Mouse (Mus musculus) CH12.LX (cell line): ENCODE results near the gene Usp45. TPM values are rescaled to one million over a fixed set of nuclear protein-coding genes. Genes with fewer than 3 reads are reported as not detected.

Source experiments
- DNase-seq: peaks from one replicate; pipeline ENCODE4 v3.0.0-alpha.2; 2013; ENCODE audit errors: extremely low read depth
- H3K27ac ChIP-seq: 2 replicates; pipeline ENCODE4 v1.5.1; 2012; ENCODE audit warnings: low read depth, mild to moderate bottlenecking, control low read depth, moderate library complexity; ENCODE audit not compliant: insufficient read depth
- H3K27me3 ChIP-seq: replicated peaks from 2 replicates; pipeline ENCODE3; 2012; ENCODE audit warnings: inconsistent platforms
- H3K36me3 ChIP-seq, 2 experiments: replicated peaks in 1 of 2; 2 replicates each; pipeline versions ENCODE3 to v1.6.1; 2012; ENCODE audit warnings: inconsistent platforms in 1 of 2, low read length in 1 of 2, mild to moderate bottlenecking in 1 of 2, mixed read lengths in 1 of 2, moderate library complexity in 1 of 2; ENCODE audit not compliant: control insufficient read depth in 1 of 2, insufficient read depth in 1 of 2
- H3K4me1 ChIP-seq, 2 experiments: 2 replicates each; pipeline ENCODE4 v1.6.1; 2012; ENCODE audit warnings: inconsistent platforms in 1 of 2, moderate library complexity in 1 of 2; ENCODE audit not compliant: insufficient read depth in 2 of 2, control insufficient read depth in 1 of 2
- H3K4me2 ChIP-seq: 2 replicates; pipeline ENCODE4 v1.6.1; 2012; ENCODE audit warnings: low read depth, mild to moderate bottlenecking, control low read depth; ENCODE audit not compliant: poor library complexity, insufficient read depth, severe bottlenecking
- H3K4me3 ChIP-seq, 3 experiments: fragments of 150-350 bp in 1 of 3; sonication (generic) in 1 of 3; replicated peaks in 1 of 3; 2 replicates each; pipeline versions ENCODE3 to v1.5.1; 2011 to 2012; ENCODE audit warnings: low read depth in 2 of 3, low read length in 2 of 3, mild to moderate bottlenecking in 2 of 3, moderate library complexity in 2 of 3, control low read depth in 1 of 3, improper control_type of control experiment in 1 of 3, inconsistent platforms in 1 of 3, mixed read lengths in 1 of 3; ENCODE audit not compliant: poor library complexity in 1 of 3
- H3K79me2 ChIP-seq: replicated peaks from 2 replicates; pipeline ENCODE4 v1.6.1; 2012; ENCODE audit warnings: mild to moderate bottlenecking, moderate library complexity; ENCODE audit not compliant: control insufficient read depth, poor library complexity, insufficient read depth, severe bottlenecking; ENCODE audit errors: extremely low read depth
- H3K9ac ChIP-seq: 2 replicates; pipeline ENCODE4 v1.6.1; 2012; ENCODE audit warnings: low read depth, mild to moderate bottlenecking, control low read depth, moderate library complexity; ENCODE audit not compliant: insufficient read depth
- H3K9me3 ChIP-seq: replicated peaks from 2 replicates; pipeline ENCODE3; 2012; ENCODE audit warnings: low read length, inconsistent platforms, mixed read lengths
- BHLHE40 ChIP-seq: IDR thresholded peaks from 2 replicates; pipeline ENCODE4 v1.6.1; 2011; ENCODE audit warnings: mild to moderate bottlenecking, low read depth, low read length, improper control_type of control experiment
- CHD1 ChIP-seq: IDR thresholded peaks from 2 replicates; pipeline ENCODE4 v1.6.1; 2012; ENCODE audit warnings: low read depth, low read length, improper control_type of control experiment, inconsistent platforms
- CHD2 ChIP-seq: IDR thresholded peaks from 2 replicates; pipeline ENCODE4 v1.6.1; 2011; ENCODE audit warnings: low read length, improper control_type of control experiment
- CTCF ChIP-seq, 2 experiments: IDR thresholded peaks in 1 of 2; conservative IDR thresholded peaks in 1 of 2; 2 replicates each; pipeline ENCODE4 v1.5.1; 2011 to 2012; ENCODE audit warnings: low read depth in 2 of 2, low read length in 2 of 2, improper control_type of control experiment in 1 of 2, inconsistent platforms in 1 of 2, mild to moderate bottlenecking in 1 of 2, moderate library complexity in 1 of 2
- E2F4 ChIP-seq: IDR thresholded peaks from 2 replicates; pipeline ENCODE4 v1.6.1; 2011; ENCODE audit warnings: low read depth, low read length, improper control_type of control experiment; ENCODE audit not compliant: insufficient replicate concordance
- ELF1 ChIP-seq: IDR thresholded peaks from 2 replicates; pipeline ENCODE4 v1.6.1; 2014; ENCODE audit warnings: low read depth, mild to moderate bottlenecking, inconsistent platforms, low read length, improper control_type of control experiment
- EP300 ChIP-seq: IDR thresholded peaks from 2 replicates; pipeline ENCODE4 v1.6.1; 2011; ENCODE audit warnings: low read length, improper control_type of control experiment
- ETS1 ChIP-seq: conservative IDR thresholded peaks from 2 replicates; pipeline ENCODE4 v1.6.1; 2012; ENCODE audit warnings: low read depth, mild to moderate bottlenecking, inconsistent platforms, low read length, improper control_type of control experiment, moderate library complexity
- GABPA ChIP-seq: IDR thresholded peaks from 2 replicates; pipeline ENCODE4 v1.6.1; 2012; ENCODE audit warnings: low read depth, low read length, improper control_type of control experiment, inconsistent platforms; ENCODE audit not compliant: insufficient replicate concordance
- HCFC1 ChIP-seq: IDR thresholded peaks from 2 replicates; pipeline ENCODE4 v1.6.1; 2012; ENCODE audit warnings: low read depth, mild to moderate bottlenecking, inconsistent platforms, low read length, improper control_type of control experiment
- IRF4 ChIP-seq: IDR thresholded peaks from 2 replicates; pipeline ENCODE4 v1.6.1; 2014; ENCODE audit warnings: low read depth, mild to moderate bottlenecking, inconsistent platforms, low read length, improper control_type of control experiment
- JUN ChIP-seq: IDR thresholded peaks from 2 replicates; pipeline ENCODE4 v1.6.1; 2011; ENCODE audit warnings: low read depth, mild to moderate bottlenecking, low read length, improper control_type of control experiment, moderate library complexity; ENCODE audit not compliant: insufficient read depth
- JUND ChIP-seq: conservative IDR thresholded peaks from 2 replicates; pipeline ENCODE4 v1.6.1; 2011; ENCODE audit warnings: low read depth, low read length, improper control_type of control experiment
- KAT2A ChIP-seq: IDR thresholded peaks from 2 replicates; pipeline ENCODE4 v1.6.1; 2012; ENCODE audit warnings: low read length, improper control_type of control experiment, inconsistent platforms; ENCODE audit not compliant: insufficient replicate concordance
- MAFK ChIP-seq: IDR thresholded peaks from 2 replicates; pipeline ENCODE4 v1.6.1; 2011; ENCODE audit warnings: low read length, improper control_type of control experiment; ENCODE audit not compliant: insufficient replicate concordance
- MAX ChIP-seq: IDR thresholded peaks from 2 replicates; pipeline ENCODE4 v1.6.1; 2011; ENCODE audit warnings: low read length, improper control_type of control experiment
- MAZ ChIP-seq: IDR thresholded peaks from 2 replicates; pipeline ENCODE4 v1.6.1; 2012; ENCODE audit warnings: low read depth, mild to moderate bottlenecking, inconsistent platforms, low read length, improper control_type of control experiment, moderate library complexity
- MEF2A ChIP-seq: IDR thresholded peaks from 2 replicates; pipeline ENCODE4 v1.6.1; 2014; ENCODE audit warnings: low read depth, mild to moderate bottlenecking, inconsistent platforms, low read length, improper control_type of control experiment, borderline replicate concordance
- MXI1 ChIP-seq: IDR thresholded peaks from 2 replicates; pipeline ENCODE4 v1.6.1; 2011; ENCODE audit warnings: mild to moderate bottlenecking, low read depth, low read length, improper control_type of control experiment
- MYC ChIP-seq: IDR thresholded peaks from 2 replicates; pipeline ENCODE4 v1.6.1; 2011; ENCODE audit warnings: low read depth, mild to moderate bottlenecking, improper control_type of control experiment, low read length
- NELFE ChIP-seq: IDR thresholded peaks from 2 replicates; pipeline ENCODE4 v1.6.1; 2011; ENCODE audit warnings: low read depth, low read length, improper control_type of control experiment
- NRF1 ChIP-seq: IDR thresholded peaks from 2 replicates; pipeline ENCODE4 v1.6.1; 2014; ENCODE audit warnings: low read depth, mild to moderate bottlenecking, inconsistent platforms, low read length, improper control_type of control experiment, moderate library complexity
- PAX5 ChIP-seq: IDR thresholded peaks from 2 replicates; pipeline ENCODE4 v1.6.1; 2012; ENCODE audit warnings: low read length, inconsistent platforms, mixed read lengths
- POLR2A ChIP-seq: IDR thresholded peaks from 2 replicates; pipeline ENCODE4 v1.6.1; 2011; ENCODE audit warnings: low read depth, mild to moderate bottlenecking, improper control_type of control experiment, low read length
- POLR2AphosphoS2 ChIP-seq: IDR thresholded peaks from 2 replicates; pipeline ENCODE4 v1.6.1; 2011; ENCODE audit warnings: low read depth, low read length, improper control_type of control experiment
- RAD21 ChIP-seq: IDR thresholded peaks from 2 replicates; pipeline ENCODE4 v1.6.1; 2011; ENCODE audit warnings: low read depth, mild to moderate bottlenecking, low read length, improper control_type of control experiment, moderate library complexity
- RCOR1 ChIP-seq: conservative IDR thresholded peaks from 2 replicates; pipeline ENCODE4 v1.6.1; 2012; ENCODE audit warnings: low read depth, mild to moderate bottlenecking, inconsistent platforms, low read length, improper control_type of control experiment
- SIN3A ChIP-seq: IDR thresholded peaks from 2 replicates; pipeline ENCODE4 v1.6.1; 2012; ENCODE audit warnings: low read length, improper control_type of control experiment, inconsistent platforms
- SMC3 ChIP-seq: IDR thresholded peaks from 2 replicates; pipeline ENCODE4 v1.6.1; 2011; ENCODE audit warnings: low read depth, low read length, improper control_type of control experiment
- TBP ChIP-seq: conservative IDR thresholded peaks from 2 replicates; pipeline ENCODE4 v1.6.1; 2011; ENCODE audit warnings: low read depth, low read length, improper control_type of control experiment
- TCF12 ChIP-seq: IDR thresholded peaks from 2 replicates; pipeline ENCODE4 v1.6.1; 2014; ENCODE audit warnings: low read depth, mild to moderate bottlenecking, inconsistent platforms, low read length, improper control_type of control experiment
- UBTF ChIP-seq: IDR thresholded peaks from 2 replicates; pipeline ENCODE4 v1.6.1; 2012; ENCODE audit warnings: low read depth, mild to moderate bottlenecking, inconsistent platforms, low read length, improper control_type of control experiment, moderate library complexity
- USF1 ChIP-seq: IDR thresholded peaks from 2 replicates; pipeline ENCODE4 v1.6.1; 2014; ENCODE audit warnings: low read depth, mild to moderate bottlenecking, inconsistent platforms, low read length, improper control_type of control experiment
- USF2 ChIP-seq: conservative IDR thresholded peaks from 2 replicates; pipeline ENCODE4 v1.6.1; 2011; ENCODE audit warnings: low read depth, low read length, improper control_type of control experiment
- ZC3H11A ChIP-seq: IDR thresholded peaks from 2 replicates; pipeline ENCODE4 v1.6.1; 2012; ENCODE audit warnings: low read depth, mild to moderate bottlenecking, inconsistent platforms, low read length, improper control_type of control experiment
- ZKSCAN1 ChIP-seq: IDR thresholded peaks from 2 replicates; pipeline ENCODE4 v1.6.1; 2012; ENCODE audit warnings: low read depth, inconsistent platforms, low read length, improper control_type of control experiment, borderline replicate concordance
- ZMIZ1 ChIP-seq: IDR thresholded peaks from 2 replicates; pipeline ENCODE4 v1.6.1; 2012; ENCODE audit warnings: low read depth, mild to moderate bottlenecking, inconsistent platforms, low read length, improper control_type of control experiment
- ZNF384 ChIP-seq: IDR thresholded peaks from 2 replicates; pipeline ENCODE4 v1.6.1; 2012; ENCODE audit warnings: low read depth, low read length, improper control_type of control experiment, inconsistent platforms
- dilution Hi-C: fragments of 300-500 bp; cut with MboI; formaldehyde crosslinking; loops from 2 replicates; pipeline ENCODE4 v1.14.3; 2020; ENCODE audit warnings: low sequenced_read_pairs; ENCODE audit not compliant: extremely low pct_unique_long_range_greater_than_20kb, extremely low pct_ligation_motif_present
- in situ Hi-C: fragments of 300-500 bp; cut with MboI; formaldehyde crosslinking; loops from 3 replicates; pipeline ENCODE4 v1.14.3; 2019; ENCODE audit warnings: low sequenced_read_pairs, low pct_ligation_motif_present, low pct_unique_long_range_greater_than_20kb, mixed read lengths
- polyA plus RNA-seq: library from polyadenylated mRNA; unstranded; fragments of >175 nt; gene quantifications from 2 replicates; pipeline ENCODE4 v1.2.1, GENCODE M21; 2012; ENCODE audit warnings: low read depth; ENCODE audit not compliant: insufficient read length
- total RNA-seq, 2 experiments: library from RNA; depleted of rRNA; stranded (reverse); fragments of 300-350 nt in 1 of 2; fragments of >200 nt in 1 of 2; gene quantifications; 2 replicates each; pipeline ENCODE4 v1.2.3; 2012 to 2014

Usp45 gene
- total and polyA plus RNA-seq, 3 experiments: 16.7 to 30.6 (median 17.5) TPM

DNA sequence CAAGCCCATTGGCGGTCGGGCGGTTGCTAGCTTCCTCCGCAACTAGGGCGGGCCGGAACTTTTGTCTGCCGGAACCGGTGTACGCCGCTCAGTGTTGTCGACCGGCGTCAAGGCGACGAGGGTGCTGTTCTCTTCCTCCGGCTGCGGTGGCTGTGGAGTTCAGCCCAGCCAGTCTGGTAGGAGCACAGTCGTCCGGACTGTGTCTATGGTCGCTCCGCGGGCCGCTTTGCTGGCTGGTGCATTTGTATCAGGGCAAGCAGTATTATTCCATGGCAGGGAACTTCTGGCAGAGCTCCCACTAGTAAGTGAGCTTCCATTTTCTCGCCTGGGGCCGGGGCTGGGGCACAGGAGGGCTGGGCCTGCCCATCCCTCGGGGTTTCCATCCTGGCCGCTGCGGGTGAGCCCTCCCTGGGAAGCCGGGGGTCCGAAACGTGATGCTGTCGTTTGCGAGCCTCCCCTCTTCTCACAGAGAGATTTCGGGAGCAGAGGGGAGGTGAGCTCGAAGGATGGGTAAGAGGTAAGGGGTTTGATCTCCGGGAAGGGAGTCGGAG is 39.3 kb upstream of the Usp45 start, which contains the start of gene Ccnc:
Gene Ccnc, plus strand, starts transcription at position 87 of the 551 bp plus-strand sequence.
- no peaks in the 10 kb centered on the region for H3K27me3 ChIP-seq
- in situ Hi-C loops: no loop called here
- H3K4me1 ChIP-seq: peaks cover 0 to 7% of the 10 kb centered on the region in 2 experiments; a peak in 2 of 4 replicates
- peak within 1 kb of the TSS; percentile 54 for H3K4me2 ChIP-seq
- no peak within 1 kb of the TSS for H3K27ac ChIP-seq
- TF ChIP-seq ZMIZ1: peak; percentile 85
- no peak; the same call in 1 of the 2 replicates for TF ChIP-seq GABPA
- no peak for TF ChIP-seq EP300
- TF ChIP-seq RCOR1: 0 out of 2 replicates have a peak, but pooled peaks have one; percentile 36
- TF ChIP-seq TBP: peak; percentile 87
- TF ChIP-seq E2F4: no peak
- TF ChIP-seq SMC3: no peak
- TF ChIP-seq USF1: no peak
- no peak for TF ChIP-seq ZNF384
- no peak for TF ChIP-seq RAD21
- no peak for TF ChIP-seq NRF1
- TF ChIP-seq POLR2AphosphoS2: peak; percentile 74; the same call in 1 of the 2 replicates
- no peak for TF ChIP-seq ETS1
- peak; percentile 93 for TF ChIP-seq POLR2A
- peak; percentile 98 for TF ChIP-seq UBTF
- peak; percentile 61 for TF ChIP-seq MAX
- TF ChIP-seq HCFC1: peak; percentile 88
- peak; percentile 63 for TF ChIP-seq IRF4
- peak; percentile 97 for TF ChIP-seq TCF12
- TF ChIP-seq KAT2A: peak; percentile 57; the same call in 1 of the 2 replicates
- TF ChIP-seq USF2: no peak
- no peak for TF ChIP-seq ZC3H11A
- TF ChIP-seq CHD1: no peak
- TF ChIP-seq MYC: no peak
- TF ChIP-seq NELFE: peak; percentile 92
- TF ChIP-seq ELF1: peak; percentile 76
- no peak for TF ChIP-seq JUND
- peak; percentile 73 for TF ChIP-seq MXI1
- TF ChIP-seq PAX5: no peak
- no peak for TF ChIP-seq MAFK
- TF ChIP-seq SIN3A: peak; percentile 95
- no peak for TF ChIP-seq JUN
- TF ChIP-seq ZKSCAN1: no peak
- peak; percentile 9; the same call in 1 of the 2 replicates for TF ChIP-seq BHLHE40
- TF ChIP-seq CTCF (conservative IDR thresholded peaks at IDR 0.05 in 1 of 2, IDR thresholded peaks at IDR 0.05 in 1 of 2; ENCODE audit: low read depth in 2 of 2, low read length in 2 of 2): no peak
- peak; percentile 77 for TF ChIP-seq MEF2A
- no peak for TF ChIP-seq CHD2
- TF ChIP-seq MAZ: peak; percentile 71; the same call in 1 of the 2 replicates
- peak within 1 kb of the TSS; percentile 69 to 82 (median 71) for H3K4me3 ChIP-seq
- peak within 1 kb of the TSS; percentile 79 for H3K9ac ChIP-seq
- H3K36me3 ChIP-seq: peaks cover 0 to 6% of the 10 kb centered on the region in 2 experiments
- H3K9me3 ChIP-seq: no peaks in the 10 kb centered on the region
- DNase-seq: peak; percentile 90
- dilution Hi-C loops: no loop called here
- peaks cover 21% of the 10 kb centered on the region for H3K79me2 ChIP-seq
